Mouse (Mus musculus) c-Kit-negative CD71-positive TER-119-positive erythroid progenitor cells, embryonic 14.5 days (primary cell): Measurements from ENCODE around the gene Abcc2.

Source experiments
- DNase-seq: peaks from one replicate; pipeline ENCODE4 v3.0.0-alpha.2; 2013; ENCODE audit warnings: low read depth, low spot score

The Abcc2 gene

GRCm38 (mm10) chr19:43851996-43852630 is 70.1 kb downstream of the Abcc2 start:
- no peak for DNase-seq

- no peak for DNase-seq
Measured at GRCm38 (mm10) chr19:43852837-43853545, 71.0 kb downstream of the Abcc2 start.

GRCm38 (mm10) chr19:43857347-43857746 is 75.4 kb downstream of the Abcc2 start:
- DNase-seq, result no peak

GRCm38 (mm10) chr19:43870418-43870817 is 88.4 kb downstream of the Abcc2 start:
- DNase-seq, result no peak

GRCm38 (mm10) chr19:43874351-43874750 is 92.4 kb downstream of the Abcc2 start:
- DNase-seq, result no peak

GRCm38 (mm10) chr19:43875996-43876395 is 94.0 kb downstream of the Abcc2 start:
- DNase-seq, result no peak

GRCm38 (mm10) chr19:43877364-43877763 is 95.4 kb downstream of the Abcc2 start:
- no peak for DNase-seq

GRCm38 (mm10) chr19:43878111-43879092 is 96.4 kb downstream of the Abcc2 start:
- no peak for DNase-seq

GRCm38 (mm10) chr19:43879401-43880212 is 97.6 kb downstream of the Abcc2 start:
- no peak for DNase-seq

- no peak for DNase-seq
Measured at GRCm38 (mm10) chr19:43880420-43880819, 98.4 kb downstream of the Abcc2 start.

GRCm38 (mm10) chr19:43881615-43882014 is 99.6 kb downstream of the Abcc2 start:
- DNase-seq, result no peak

- DNase-seq, result no peak
Measured at GRCm38 (mm10) chr19:43882895-43883573, 101.0 kb downstream of the Abcc2 start.

- no peak for DNase-seq
Measured at GRCm38 (mm10) chr19:43884668-43885498, 102.9 kb downstream of the Abcc2 start.

- DNase-seq, result no peak
Measured at GRCm38 (mm10) chr19:43886371-43887099, 104.5 kb downstream of the Abcc2 start.

GRCm38 (mm10) chr19:43887242-43887641 is 105.2 kb downstream of the Abcc2 start:
- DNase-seq, result no peak

- DNase-seq, result no peak
Measured at GRCm38 (mm10) chr19:43887725-43888124, 105.7 kb downstream of the Abcc2 start.
